Mouse (Mus musculus) intestine, embryonic 15.5 days (tissue): ENCODE measurements at regions not wholly inside any gene's neighbourhood (a gene's known extent, or its start where the extent isn't known, plus 50 kb on each side); places are given as distances from the start of the nearest gene placed in this dataset.

ENCODE experiments used
- ATAC-seq: fragments of 200-750 bp; cut with Nextera tagmentation; 2 replicates; pipeline ENCODE4 v1.8.0; 2017; ENCODE audit warnings: moderate TSS enrichment, moderate library complexity
- H3K27ac ChIP-seq: fragments of 300-500 bp; sonication (generic); 2 replicates; pipeline ENCODE4 v1.5.1; 2015; ENCODE audit warnings: mild to moderate bottlenecking, inconsistent platforms
- H3K27me3 ChIP-seq: fragments of 300-500 bp; sonication (generic); replicated peaks from 2 replicates; pipeline ENCODE4 v1.6.1; 2015; ENCODE audit warnings: inconsistent platforms
- H3K36me3 ChIP-seq: fragments of 300-500 bp; sonication (generic); 2 replicates; pipeline ENCODE4 v1.6.1; 2015; ENCODE audit warnings: inconsistent platforms
- H3K4me1 ChIP-seq: fragments of 300-500 bp; sonication (generic); replicated peaks from 2 replicates; pipeline ENCODE4 v1.6.1; 2015; ENCODE audit warnings: inconsistent platforms
- H3K4me2 ChIP-seq: fragments of 300-500 bp; sonication (generic); replicated peaks from 2 replicates; pipeline ENCODE4 v1.6.1; 2015; ENCODE audit warnings: mild to moderate bottlenecking, inconsistent platforms
- H3K4me3 ChIP-seq: fragments of 300-500 bp; sonication (generic); replicated peaks from 2 replicates; pipeline ENCODE4 v1.5.1; 2015; ENCODE audit warnings: inconsistent platforms
- H3K9ac ChIP-seq: fragments of 300-500 bp; sonication (generic); 2 replicates; pipeline ENCODE4 v1.6.1; 2015; ENCODE audit warnings: inconsistent platforms
- H3K9me3 ChIP-seq: fragments of 300-500 bp; sonication (generic); 2 replicates; pipeline ENCODE4 v1.6.1; 2016; ENCODE audit warnings: inconsistent platforms
- WGBS: fragments of 180-500 bp; shearing (Covaris S2); methylation state at CpG from one replicate; pipeline ENCODE4 v1.1.7; 2015; 5-methylcytosine and 5-hydroxymethylcytosine counted together

- no peaks in the 10 kb centered on the region for H3K36me3 ChIP-seq
- no peaks in the 10 kb centered on the region for H3K4me1 ChIP-seq
- no peak overlapping the region for H3K9ac ChIP-seq
- no peaks in the 10 kb centered on the region for H3K9me3 ChIP-seq
- WGBS = 36% methylated on average over 6 of the region's 6 CpGs
- H3K4me3 ChIP-seq = no peak overlapping the region
- ATAC-seq = no peak; the same call in 1 of the 2 replicates
- H3K4me2 ChIP-seq = no peak overlapping the region
- H3K27ac ChIP-seq = no peak overlapping the region
- H3K27me3 ChIP-seq = no peaks in the 10 kb centered on the region
Observed at GRCm38 (mm10) chr10:19122221-19122620, 106.8 kb upstream of the Tnfaip3 start.

GRCm38 (mm10) chr10:19119281-19120049 is 104.0 kb upstream of the Tnfaip3 start:
- H3K36me3 ChIP-seq = no peaks in the 10 kb centered on the region
- WGBS = 68% methylated on average over 8 of the region's 8 CpGs
- no peak overlapping the region for H3K4me3 ChIP-seq
- H3K27me3 ChIP-seq = no peaks in the 10 kb centered on the region
- no peaks in the 10 kb centered on the region for H3K9me3 ChIP-seq
- no peaks in the 10 kb centered on the region for H3K4me1 ChIP-seq
- ATAC-seq = peak; percentile 70
- no peak overlapping the region for H3K27ac ChIP-seq
- no peak overlapping the region for H3K4me2 ChIP-seq
- no peak overlapping the region for H3K9ac ChIP-seq

- Histone ChIP-seq H3K9ac (no peak overlapping the region), H3K27me3 (no peaks in the 10 kb centered on the region), H3K4me2 (no peak overlapping the region), H3K36me3 (no peaks in the 10 kb centered on the region), H3K27ac (no peak overlapping the region), H3K4me3 (no peak overlapping the region), H3K4me1 (no peaks in the 10 kb centered on the region), H3K9me3 (no peaks in the 10 kb centered on the region)
- peak; percentile 44; the same call in 1 of the 2 replicates for ATAC-seq
- 67% methylated on average over 5 of the region's 5 CpGs for WGBS
Observed at GRCm38 (mm10) chr10:19118569-19119280, 103.3 kb upstream of the Tnfaip3 start.

GRCm38 (mm10) chr10:19117071-19117605 is 101.7 kb upstream of the Tnfaip3 start:
- H3K27me3 ChIP-seq = no peaks in the 10 kb centered on the region
- 59% methylated on average over 9 of the region's 9 CpGs for WGBS
- no peaks in the 10 kb centered on the region for H3K36me3 ChIP-seq
- no peak overlapping the region for H3K4me3 ChIP-seq
- no peaks in the 10 kb centered on the region for H3K9me3 ChIP-seq
- no peaks in the 10 kb centered on the region for H3K4me1 ChIP-seq
- ATAC-seq = no peak
- H3K4me2 ChIP-seq = no peak overlapping the region
- no peak overlapping the region for H3K9ac ChIP-seq
- H3K27ac ChIP-seq = no peak overlapping the region

- Histone ChIP-seq H3K4me1 (no peaks in the 10 kb centered on the region), H3K4me2 (no peak overlapping the region), H3K9ac (no peak overlapping the region), H3K4me3 (no peak overlapping the region), H3K27me3 (no peaks in the 10 kb centered on the region), H3K36me3 (no peaks in the 10 kb centered on the region), H3K27ac (no peak overlapping the region), H3K9me3 (no peaks in the 10 kb centered on the region)
- ATAC-seq = no peak
- 56% methylated on average over 2 of the region's 2 CpGs for WGBS
Observed at GRCm38 (mm10) chr10:19112459-19112858, 97.0 kb upstream of the Tnfaip3 start.

GRCm38 (mm10) chr10:19105231-19105681 is 89.8 kb upstream of the Tnfaip3 start:
- no peak for ATAC-seq
- no peak overlapping the region for H3K9ac ChIP-seq
- H3K27ac ChIP-seq = no peak overlapping the region
- H3K27me3 ChIP-seq = no peaks in the 10 kb centered on the region
- H3K4me3 ChIP-seq = no peak overlapping the region
- H3K9me3 ChIP-seq = no peaks in the 10 kb centered on the region
- no peaks in the 10 kb centered on the region for H3K4me1 ChIP-seq
- 40% methylated on average over 6 of the region's 6 CpGs for WGBS
- no peaks in the 10 kb centered on the region for H3K36me3 ChIP-seq
- no peak overlapping the region for H3K4me2 ChIP-seq

GRCm38 (mm10) chr10:19104671-19105203 is 89.3 kb upstream of the Tnfaip3 start:
- Histone ChIP-seq H3K9me3 (no peaks in the 10 kb centered on the region), H3K4me3 (no peak overlapping the region), H3K9ac (no peak overlapping the region), H3K27ac (no peak overlapping the region), H3K27me3 (no peaks in the 10 kb centered on the region), H3K4me1 (no peaks in the 10 kb centered on the region), H3K36me3 (no peaks in the 10 kb centered on the region), H3K4me2 (no peak overlapping the region)
- ATAC-seq = no peak
- WGBS = 72% methylated on average over 5 of the region's 5 CpGs

GRCm38 (mm10) chr10:19099369-19100285 is 84.2 kb upstream of the Tnfaip3 start:
- no peak overlapping the region for H3K9ac ChIP-seq
- no peaks in the 10 kb centered on the region for H3K27me3 ChIP-seq
- H3K4me2 ChIP-seq = no peak overlapping the region
- 74% methylated on average over 10 of the region's 10 CpGs for WGBS
- H3K36me3 ChIP-seq = no peaks in the 10 kb centered on the region
- no peak overlapping the region for H3K4me3 ChIP-seq
- H3K27ac ChIP-seq = peak overlapping the region; percentile 14; the same call in 1 of the 2 replicates
- no peaks in the 10 kb centered on the region for H3K4me1 ChIP-seq
- no peaks in the 10 kb centered on the region for H3K9me3 ChIP-seq
- peak; percentile 93 for ATAC-seq

- ATAC-seq = no peak
- Histone ChIP-seq H3K27me3 (no peaks in the 10 kb centered on the region), H3K4me3 (no peak overlapping the region), H3K9me3 (no peaks in the 10 kb centered on the region), H3K4me1 (no peaks in the 10 kb centered on the region), H3K4me2 (no peak overlapping the region), H3K36me3 (no peaks in the 10 kb centered on the region), H3K9ac (no peak overlapping the region), H3K27ac (no peak overlapping the region)
- WGBS = 53% methylated on average over 8 of the region's 8 CpGs
Observed at GRCm38 (mm10) chr10:19094297-19094696, 78.8 kb upstream of the Tnfaip3 start.

GRCm38 (mm10) chr10:19093689-19094088 is 78.2 kb upstream of the Tnfaip3 start:
- Histone ChIP-seq H3K27me3 (no peaks in the 10 kb centered on the region), H3K4me1 (no peaks in the 10 kb centered on the region), H3K36me3 (no peaks in the 10 kb centered on the region), H3K27ac (no peak overlapping the region), H3K4me2 (no peak overlapping the region), H3K9ac (no peak overlapping the region), H3K9me3 (no peaks in the 10 kb centered on the region), H3K4me3 (no peak overlapping the region)
- ATAC-seq = no peak
- WGBS = 82% methylated on average over 3 of the region's 3 CpGs

- no peaks in the 10 kb centered on the region for H3K4me1 ChIP-seq
- ATAC-seq = no peak
- H3K36me3 ChIP-seq = no peaks in the 10 kb centered on the region
- no peak overlapping the region for H3K4me3 ChIP-seq
- H3K27ac ChIP-seq = no peak overlapping the region
- no peaks in the 10 kb centered on the region for H3K27me3 ChIP-seq
- no peak overlapping the region for H3K9ac ChIP-seq
- 81% methylated on average over 3 of the region's 3 CpGs for WGBS
- H3K4me2 ChIP-seq = no peak overlapping the region
- H3K9me3 ChIP-seq = no peaks in the 10 kb centered on the region
Observed at GRCm38 (mm10) chr10:19091949-19092348, 76.5 kb upstream of the Tnfaip3 start.

GRCm38 (mm10) chr10:19091110-19091509 is 75.7 kb upstream of the Tnfaip3 start:
- H3K27ac ChIP-seq = no peak overlapping the region
- no peak overlapping the region for H3K4me3 ChIP-seq
- no peak overlapping the region for H3K4me2 ChIP-seq
- no peak for ATAC-seq
- no peaks in the 10 kb centered on the region for H3K4me1 ChIP-seq
- no peak overlapping the region for H3K9ac ChIP-seq
- H3K36me3 ChIP-seq = no peaks in the 10 kb centered on the region
- H3K9me3 ChIP-seq = no peaks in the 10 kb centered on the region
- WGBS = 56% methylated on average over 3 of the region's 3 CpGs
- H3K27me3 ChIP-seq = no peaks in the 10 kb centered on the region
